Mouse (Mus musculus) midbrain, embryonic 15.5 days (tissue): Measurements from ENCODE around the gene Ercc6l2. TPM values are rescaled to one million over a fixed set of nuclear protein-coding genes. Genes with fewer than 3 reads are reported as not detected.

Experiments
- ATAC-seq: fragments of 200-750 bp; cut with Nextera tagmentation; replicated peaks from 2 replicates; pipeline ENCODE4 v1.8.0; 2017; ENCODE audit warnings: moderate TSS enrichment
- H3K27ac ChIP-seq: fragments of 300-500 bp; sonication (generic); 2 replicates; pipeline ENCODE4 v1.5.1; 2015; ENCODE audit warnings: mild to moderate bottlenecking, inconsistent platforms
- H3K27me3 ChIP-seq: fragments of 300-500 bp; sonication (generic); replicated peaks from 2 replicates; pipeline ENCODE4 v1.6.1; 2015; ENCODE audit warnings: inconsistent platforms
- H3K36me3 ChIP-seq: fragments of 300-500 bp; sonication (generic); replicated peaks from 2 replicates; pipeline ENCODE4 v1.6.1; 2015; ENCODE audit warnings: inconsistent platforms
- H3K4me1 ChIP-seq: fragments of 300-500 bp; sonication (generic); 2 replicates; pipeline ENCODE4 v1.6.1; 2015; ENCODE audit warnings: inconsistent platforms
- H3K4me2 ChIP-seq: fragments of 300-500 bp; sonication (generic); 2 replicates; pipeline ENCODE4 v1.6.1; 2015; ENCODE audit warnings: inconsistent platforms, mild to moderate bottlenecking, moderate library complexity
- H3K4me3 ChIP-seq: fragments of 300-500 bp; sonication (generic); 2 replicates; pipeline ENCODE4 v1.5.1; 2015; ENCODE audit warnings: mild to moderate bottlenecking, inconsistent platforms
- H3K9ac ChIP-seq: fragments of 300-500 bp; sonication (generic); 2 replicates; pipeline ENCODE4 v1.6.1; 2015; ENCODE audit warnings: mild to moderate bottlenecking, inconsistent platforms
- H3K9me3 ChIP-seq: fragments of 300-500 bp; sonication (generic); 2 replicates; pipeline ENCODE4 v1.6.1; 2016; ENCODE audit warnings: inconsistent platforms
- WGBS: fragments of 180-500 bp; shearing (Covaris S2); methylation state at CpG from one replicate; pipeline ENCODE4 v1.1.7; 2015; ENCODE audit warnings: mixed read lengths; 5-methylcytosine and 5-hydroxymethylcytosine counted together
- polyA plus RNA-seq: library from polyadenylated mRNA; unstranded; fragments of >200 nt; fragmentation: Nextera tagmentation; extraction: Ambion mirVana; gene quantifications from 2 replicates; pipeline ENCODE4 v1.2.1, GENCODE M21; 2015

Ercc6l2 gene
- 13.6 and 14.8 TPM in 2 replicates for polyA plus RNA-seq

DNA sequence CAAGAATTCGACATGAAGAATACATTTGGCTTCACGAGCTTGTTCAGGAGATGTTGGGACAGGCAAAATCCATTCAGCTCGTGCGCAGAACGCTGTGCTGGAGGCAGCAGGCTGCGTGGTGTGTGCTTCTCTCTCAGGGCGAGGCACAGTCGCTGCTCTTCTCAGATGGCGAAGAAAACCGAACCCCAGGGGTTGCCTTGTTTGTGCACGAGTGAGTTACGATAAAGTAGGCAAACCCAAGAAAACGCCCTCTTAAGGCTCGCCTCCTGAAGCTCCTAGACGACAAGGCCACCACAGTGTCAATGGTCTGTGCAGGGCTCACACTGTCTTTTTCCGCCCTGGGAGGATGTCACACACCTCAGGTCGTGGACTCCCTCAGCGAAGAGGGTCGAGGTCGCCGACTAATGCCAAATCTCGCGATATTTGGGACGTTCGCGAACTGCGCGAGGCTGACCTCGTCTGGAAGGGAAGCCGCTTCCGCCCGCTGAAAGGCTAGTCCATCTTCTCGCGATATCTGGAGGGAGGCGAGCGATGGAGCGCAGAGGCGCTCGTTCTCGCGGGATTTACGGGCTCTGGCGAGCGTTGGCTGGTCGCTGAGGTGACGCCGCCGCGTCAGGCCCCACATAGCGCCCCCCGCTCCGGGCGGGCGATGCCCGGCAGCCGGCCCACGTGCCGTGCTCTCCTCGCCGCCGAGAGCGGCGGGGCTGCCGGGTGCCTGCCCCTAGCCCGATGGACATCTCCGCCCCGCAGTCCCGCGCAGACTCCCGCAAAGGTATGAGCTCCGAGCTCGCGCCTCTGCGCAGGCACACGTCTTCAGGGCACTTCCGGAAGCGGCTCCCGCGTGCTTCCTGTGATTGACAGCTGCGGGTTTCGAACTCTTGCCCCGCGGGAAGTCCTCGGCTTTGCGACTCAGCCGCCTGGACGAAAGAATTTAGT, at the start of gene Ercc6l2:
Gene Ercc6l2 (plus strand): TSS at position 495 of the 936 bp plus-strand sequence.
- no peaks in the 10 kb centered on the region for H3K36me3 ChIP-seq
- no peaks in the 10 kb centered on the region for H3K9me3 ChIP-seq
- peak within 1 kb of the TSS; percentile 83 for H3K4me2 ChIP-seq
- peaks cover 19% of the 10 kb centered on the region for H3K4me1 ChIP-seq
- peak; percentile 99 for ATAC-seq
- WGBS, result under 1% methylated on average over 87 of the region's 87 CpGs
- peak within 1 kb of the TSS; percentile 85 for H3K9ac ChIP-seq
- no peaks in the 10 kb centered on the region for H3K27me3 ChIP-seq
- peak within 1 kb of the TSS; percentile 78 for H3K4me3 ChIP-seq
- H3K27ac ChIP-seq, result peak within 1 kb of the TSS; percentile 99

DNA sequence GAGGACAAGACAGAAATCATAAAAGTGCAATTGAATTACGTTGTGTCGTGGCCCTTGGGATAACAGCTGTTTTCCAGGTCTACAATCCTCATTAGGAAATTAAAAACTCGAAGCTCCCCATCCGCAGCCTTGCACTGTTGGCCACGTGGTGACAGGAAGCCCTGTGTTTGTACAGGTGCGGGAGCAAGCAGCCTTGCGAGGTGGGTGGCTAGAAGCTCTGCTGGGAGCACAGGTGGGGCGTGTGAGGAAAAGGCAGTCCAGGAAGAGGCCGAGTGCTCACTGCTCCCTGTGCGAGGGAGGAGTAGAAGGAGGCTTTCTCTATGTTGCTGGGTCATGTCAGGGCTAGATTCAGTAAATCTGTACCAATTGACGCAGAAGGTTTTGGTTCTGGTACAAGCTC, 49.0 kb upstream of the Ercc6l2 start:
- no peak overlapping the region for H3K9ac ChIP-seq
- H3K27me3 ChIP-seq, result peaks cover 13% of the 10 kb centered on the region; the same call in 1 of the 2 replicates
- 74% methylated on average over 11 of the region's 11 CpGs for WGBS
- no peak for ATAC-seq
- H3K4me3 ChIP-seq, result no peak overlapping the region
- no peaks in the 10 kb centered on the region for H3K4me1 ChIP-seq
- no peak overlapping the region for H3K27ac ChIP-seq
- no peaks in the 10 kb centered on the region for H3K36me3 ChIP-seq
- H3K9me3 ChIP-seq, result no peaks in the 10 kb centered on the region
- H3K4me2 ChIP-seq, result no peak overlapping the region

DNA sequence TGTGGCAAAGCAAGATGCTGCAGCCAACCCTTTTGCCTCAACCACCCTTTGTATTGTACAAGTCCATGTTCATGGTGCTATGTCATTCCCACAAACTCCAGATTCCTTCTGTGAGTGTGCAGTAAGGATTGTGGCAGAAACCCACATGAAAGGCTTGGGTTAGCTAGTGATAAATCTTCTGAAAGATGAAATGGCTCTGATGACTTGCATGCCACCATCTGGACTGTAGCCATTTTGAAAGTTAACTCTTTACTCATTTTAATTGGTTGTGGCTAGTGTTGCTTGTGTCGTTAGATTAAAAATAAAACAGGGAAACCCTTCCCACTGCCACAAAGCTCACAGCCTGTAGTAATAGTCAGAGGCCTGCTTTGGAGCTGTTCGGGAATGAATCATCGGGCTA, 44.0 kb upstream of the Ercc6l2 start:
- WGBS, result 97% methylated on average over 3 of the region's 3 CpGs
- Histone ChIP-seq H3K27ac (no peak overlapping the region), H3K27me3 (peaks cover 12% of the 10 kb centered on the region; the same call in 1 of the 2 replicates), H3K9ac (no peak overlapping the region), H3K4me1 (no peaks in the 10 kb centered on the region), H3K4me3 (no peak overlapping the region), H3K9me3 (no peaks in the 10 kb centered on the region), H3K4me2 (no peak overlapping the region), H3K36me3 (no peaks in the 10 kb centered on the region)
- ATAC-seq, result no peak

DNA sequence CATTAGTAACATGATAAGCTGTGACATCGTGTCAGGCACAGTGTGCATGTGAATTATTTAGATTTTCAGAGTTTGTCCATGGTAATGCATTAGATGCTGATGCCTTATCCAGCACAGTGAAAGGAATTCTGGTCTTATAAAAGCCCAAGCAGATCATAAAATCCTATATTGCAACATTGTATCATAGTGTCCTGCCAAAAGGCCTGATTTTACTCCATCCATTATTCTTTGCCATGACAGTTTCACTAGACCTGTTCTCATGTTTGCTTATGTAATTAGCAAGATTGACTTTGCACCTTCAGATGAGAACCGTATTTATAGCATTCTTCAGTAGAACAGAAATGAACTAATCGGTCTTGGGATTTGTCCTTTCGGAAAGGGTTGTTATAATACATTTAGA, 36.1 kb upstream of the Ercc6l2 start:
- WGBS, result 80% methylated on average over 4 of the region's 4 CpGs
- ATAC-seq, result no peak
- H3K4me3 ChIP-seq, result no peak overlapping the region

DNA sequence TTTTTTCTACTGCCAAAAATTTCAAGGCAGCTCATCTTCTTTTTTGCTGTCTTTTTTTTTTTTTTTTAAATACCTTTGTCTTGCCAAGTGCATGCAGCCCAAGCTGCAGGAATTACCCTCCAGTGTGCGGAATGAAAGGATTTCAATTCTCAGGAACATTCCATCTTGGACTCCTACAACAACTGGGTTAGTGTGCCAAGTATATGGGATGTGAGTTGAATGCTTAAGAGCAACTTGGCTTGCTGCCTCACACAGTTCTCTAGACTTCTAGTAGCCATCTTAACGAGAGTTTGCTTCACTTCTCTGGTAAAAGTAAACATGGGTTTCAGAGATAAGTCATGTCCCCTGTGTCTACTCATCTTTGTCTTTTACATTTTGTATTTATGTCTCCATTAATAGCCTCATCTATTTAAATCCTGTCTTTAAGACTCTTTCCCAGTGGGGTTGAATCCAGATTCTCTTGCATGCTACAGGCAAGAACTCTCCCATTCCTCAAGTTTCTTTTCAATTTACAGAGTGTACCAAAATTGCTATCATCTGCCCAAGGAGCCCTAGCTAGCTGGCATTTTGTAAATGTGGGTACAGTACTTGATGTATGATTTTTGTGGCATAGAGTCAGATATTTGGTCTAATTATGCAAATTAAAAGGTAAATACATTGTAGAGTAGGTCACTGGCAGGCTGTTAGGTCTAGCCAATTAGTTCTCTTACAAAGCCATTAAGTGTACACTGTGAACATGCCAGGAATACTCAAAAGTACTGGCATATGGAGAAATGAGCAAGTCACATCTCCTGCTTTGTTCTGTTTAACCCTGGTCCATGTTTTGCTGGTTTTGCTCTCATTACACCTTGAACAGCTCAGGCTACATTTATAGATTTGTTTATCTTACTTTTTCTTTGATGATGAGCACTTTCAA, 35.4 kb upstream of the Ercc6l2 start:
- ATAC-seq, result peak; percentile 39; the same call in 1 of the 2 replicates
- H3K4me1 ChIP-seq, result no peaks in the 10 kb centered on the region
- 46% methylated on average over 2 of the region's 2 CpGs for WGBS
- no peaks in the 10 kb centered on the region for H3K36me3 ChIP-seq
- no peak overlapping the region for H3K4me2 ChIP-seq
- no peaks in the 10 kb centered on the region for H3K9me3 ChIP-seq
- no peak overlapping the region for H3K9ac ChIP-seq
- H3K27me3 ChIP-seq, result no peaks in the 10 kb centered on the region
- no peak overlapping the region for H3K27ac ChIP-seq
- no peak overlapping the region for H3K4me3 ChIP-seq

More for the DNA sequence above, 36.1 kb upstream of the Ercc6l2 start:
- no peaks in the 10 kb centered on the region for H3K36me3 ChIP-seq
- H3K9ac ChIP-seq, result no peak overlapping the region
- no peaks in the 10 kb centered on the region for H3K4me1 ChIP-seq
- no peaks in the 10 kb centered on the region for H3K9me3 ChIP-seq
- no peak overlapping the region for H3K4me2 ChIP-seq
- no peak overlapping the region for H3K27ac ChIP-seq
- no peaks in the 10 kb centered on the region for H3K27me3 ChIP-seq

DNA sequence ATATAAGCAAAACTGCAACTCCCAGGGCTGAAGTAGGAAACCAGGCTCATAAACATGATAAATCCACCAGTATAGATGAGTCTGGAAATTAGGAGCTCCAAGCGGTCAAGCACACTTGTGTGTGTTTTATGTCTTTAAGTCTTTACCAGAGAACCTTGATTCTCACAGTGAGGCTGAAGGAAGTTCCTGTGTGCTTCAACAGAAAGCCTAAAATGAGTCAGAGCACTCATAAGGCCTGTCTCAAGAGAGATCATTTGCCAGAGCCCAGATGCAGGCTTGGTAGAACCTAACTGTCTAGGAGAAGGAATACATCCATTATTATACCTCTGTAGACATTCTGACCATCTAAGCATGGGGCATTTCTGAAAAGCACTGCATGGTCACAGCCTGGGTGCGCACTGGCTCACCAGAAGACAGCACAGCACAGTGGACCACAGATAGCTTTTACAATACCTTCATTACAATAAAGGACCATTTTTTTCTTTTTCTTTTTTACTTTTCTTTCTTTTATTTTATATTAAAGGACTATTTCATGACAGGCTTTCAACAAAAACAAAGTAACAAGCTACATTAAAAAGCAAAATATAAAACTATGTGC, 22.7 kb upstream of the Ercc6l2 start:
- ATAC-seq, result no peak
- Histone ChIP-seq H3K27me3 (no peaks in the 10 kb centered on the region), H3K4me2 (no peak overlapping the region), H3K4me3 (no peak overlapping the region), H3K36me3 (no peaks in the 10 kb centered on the region), H3K9ac (no peak overlapping the region), H3K9me3 (no peaks in the 10 kb centered on the region), H3K4me1 (no peaks in the 10 kb centered on the region), H3K27ac (no peak overlapping the region)
- 96% methylated on average over 2 of the region's 2 CpGs for WGBS

DNA sequence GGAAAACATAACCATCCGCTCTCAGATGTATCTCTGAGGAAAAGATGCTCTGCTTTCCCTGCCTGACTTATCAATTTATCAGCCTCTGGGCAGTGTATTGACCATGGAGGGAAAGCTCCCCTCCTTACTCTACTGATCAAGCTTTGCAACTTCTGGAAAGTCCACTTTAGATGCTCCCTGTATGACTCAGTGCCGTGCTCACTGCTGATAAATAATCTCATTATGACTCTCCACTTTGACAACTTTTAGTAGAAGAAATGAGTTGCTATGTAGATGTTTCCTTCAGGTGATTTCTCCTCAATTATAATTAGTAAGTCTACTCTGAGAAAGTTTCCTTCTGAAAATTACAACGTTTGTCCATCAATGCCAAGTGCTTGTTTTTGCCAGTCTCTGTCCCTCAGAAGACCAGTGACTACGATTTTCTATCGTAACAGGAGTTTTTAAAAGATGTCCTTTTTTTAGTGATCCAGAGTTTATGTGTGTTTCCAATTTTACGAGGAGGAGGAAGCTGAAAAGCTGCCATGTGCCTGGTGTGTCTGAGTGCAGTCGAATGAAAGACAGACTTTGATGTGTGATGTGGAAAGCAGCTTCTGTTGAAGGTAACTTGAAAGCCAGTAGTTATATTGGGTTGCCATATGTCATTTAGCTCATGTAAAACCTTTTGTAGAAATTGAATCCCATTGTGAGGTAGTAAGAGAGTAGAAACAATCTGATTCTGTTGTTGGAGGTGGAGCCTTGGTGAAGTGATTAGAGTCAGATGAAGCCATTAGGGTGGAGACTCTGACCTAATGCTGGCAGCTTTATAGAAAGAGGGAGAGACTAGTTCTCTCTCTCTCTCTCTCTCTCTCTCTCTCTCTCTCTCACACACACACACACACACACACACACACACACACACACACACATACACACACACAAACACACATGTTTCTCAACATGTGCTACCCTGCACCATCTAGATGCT, 21.4 kb upstream of the Ercc6l2 start:
- Histone ChIP-seq H3K9me3 (no peaks in the 10 kb centered on the region), H3K27ac (no peak overlapping the region), H3K27me3 (no peaks in the 10 kb centered on the region), H3K4me3 (no peak overlapping the region), H3K36me3 (no peaks in the 10 kb centered on the region), H3K9ac (no peak overlapping the region), H3K4me2 (no peak overlapping the region), H3K4me1 (no peaks in the 10 kb centered on the region)
- ATAC-seq, result no peak
- WGBS, result 81% methylated on average over 7 of the region's 7 CpGs

DNA sequence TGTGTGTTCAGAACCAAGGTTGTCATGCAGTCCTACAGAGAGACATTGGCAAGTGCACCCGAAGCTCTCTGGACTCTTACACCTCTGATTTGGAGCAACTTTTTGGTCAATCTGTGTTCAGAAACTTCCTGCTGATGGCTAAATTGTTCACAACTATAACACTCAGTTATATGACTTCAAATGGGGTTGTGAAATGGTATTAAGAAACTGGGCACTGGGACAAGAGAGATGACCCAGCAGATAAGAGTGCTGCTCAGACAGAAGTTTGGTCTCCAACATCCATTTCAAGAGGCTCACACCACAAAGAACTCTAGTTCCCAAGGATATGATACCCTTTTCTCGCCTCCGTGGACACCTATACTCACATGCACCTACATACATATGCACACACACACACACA, 16.4 kb upstream of the Ercc6l2 start:
- H3K36me3 ChIP-seq, result no peaks in the 10 kb centered on the region
- 89% methylated on average over 3 of the region's 3 CpGs for WGBS
- ATAC-seq, result no peak
- no peaks in the 10 kb centered on the region for H3K9me3 ChIP-seq
- H3K4me3 ChIP-seq, result no peak overlapping the region
- no peak overlapping the region for H3K4me2 ChIP-seq
- H3K27ac ChIP-seq, result no peak overlapping the region
- no peaks in the 10 kb centered on the region for H3K4me1 ChIP-seq
- no peaks in the 10 kb centered on the region for H3K27me3 ChIP-seq
- no peak overlapping the region for H3K9ac ChIP-seq

DNA sequence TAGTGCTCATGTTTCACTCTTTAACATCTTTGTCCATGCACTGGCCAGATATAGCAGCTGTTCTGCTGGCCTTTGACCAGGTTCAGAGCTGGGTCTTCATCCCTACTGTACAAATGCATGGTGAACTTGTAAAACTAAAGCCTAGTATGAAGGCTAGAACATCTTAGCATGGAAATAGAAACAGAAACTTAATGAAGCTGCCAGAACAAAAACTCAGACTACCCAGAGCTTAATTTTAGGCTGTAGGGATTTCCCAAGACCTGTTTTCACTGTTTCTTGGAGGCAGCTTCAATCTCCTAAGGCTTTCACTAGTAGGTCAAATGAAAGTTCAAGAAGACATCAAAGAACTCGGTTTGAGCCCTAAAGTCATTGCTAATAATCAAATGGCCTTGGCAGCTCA, 15.1 kb upstream of the Ercc6l2 start:
- no peaks in the 10 kb centered on the region for H3K9me3 ChIP-seq
- H3K4me2 ChIP-seq, result no peak overlapping the region
- H3K36me3 ChIP-seq, result no peaks in the 10 kb centered on the region
- WGBS, result 76% methylated on average over 1 of the region's 1 CpGs
- H3K4me1 ChIP-seq, result no peaks in the 10 kb centered on the region
- H3K27me3 ChIP-seq, result no peaks in the 10 kb centered on the region
- H3K4me3 ChIP-seq, result no peak overlapping the region
- no peak overlapping the region for H3K9ac ChIP-seq
- H3K27ac ChIP-seq, result no peak overlapping the region
- ATAC-seq, result no peak

DNA sequence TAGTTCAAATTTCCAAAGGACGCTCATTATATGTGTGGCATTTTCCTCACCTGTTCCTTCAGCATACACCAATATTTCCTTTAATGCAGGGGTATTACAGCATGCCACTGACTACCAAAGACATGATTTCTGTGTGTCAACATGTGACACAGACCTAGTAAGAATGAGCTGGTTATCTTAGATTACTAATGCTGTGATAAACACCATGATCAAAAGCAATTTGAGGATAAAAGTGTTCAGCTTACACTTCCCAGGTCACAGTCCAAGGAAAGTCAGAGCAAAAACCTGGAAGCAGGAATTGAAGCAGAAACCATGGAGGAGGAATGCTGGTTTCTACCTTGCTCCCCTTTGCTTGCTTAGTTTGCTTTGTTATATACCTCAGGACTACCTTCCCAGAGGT, 13.8 kb upstream of the Ercc6l2 start:
- no peaks in the 10 kb centered on the region for H3K9me3 ChIP-seq
- no peak overlapping the region for H3K9ac ChIP-seq
- no peak overlapping the region for H3K4me3 ChIP-seq
- no peaks in the 10 kb centered on the region for H3K4me1 ChIP-seq
- no peak for ATAC-seq
- H3K4me2 ChIP-seq, result no peak overlapping the region
- no peaks in the 10 kb centered on the region for H3K36me3 ChIP-seq
- 97% methylated on average over 1 of the region's 1 CpGs for WGBS
- H3K27ac ChIP-seq, result no peak overlapping the region
- no peaks in the 10 kb centered on the region for H3K27me3 ChIP-seq

DNA sequence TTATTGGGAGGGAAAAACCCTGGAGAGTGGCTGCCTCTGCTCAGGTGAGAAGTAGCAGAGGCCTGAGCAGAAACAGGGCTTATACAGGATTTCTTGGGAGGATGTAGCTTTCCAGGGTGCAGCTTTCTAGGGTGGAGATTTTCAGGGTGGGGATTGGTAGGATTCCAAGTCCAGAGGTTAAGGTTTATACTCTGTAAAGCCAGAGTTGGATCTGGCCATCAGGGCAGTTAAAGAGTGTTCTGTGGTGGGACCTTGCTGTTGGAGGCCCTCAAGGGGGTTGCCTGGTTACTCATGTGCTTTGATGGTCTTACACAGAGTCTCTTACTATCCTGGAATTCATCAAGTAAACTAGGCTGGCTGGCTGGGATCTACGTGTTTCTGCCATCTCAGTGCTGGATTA, 7.8 kb upstream of the Ercc6l2 start:
- Histone ChIP-seq H3K9me3 (no peaks in the 10 kb centered on the region), H3K27me3 (no peaks in the 10 kb centered on the region), H3K4me1 (no peaks in the 10 kb centered on the region), H3K9ac (no peak overlapping the region), H3K27ac (no peak overlapping the region), H3K36me3 (no peaks in the 10 kb centered on the region), H3K4me3 (no peak overlapping the region), H3K4me2 (no peak overlapping the region)
- no peak for ATAC-seq
- 63% methylated on average over 1 of the region's 1 CpGs for WGBS
